Mouse (Mus musculus) ES-Bruce4 (cell line): ENCODE measurements around the gene Rnf115.
A peak's percentile ranks its signal among the peaks of the same experiment; 100 is the strongest.

Experiments used
- CTCF ChIP-seq: IDR thresholded peaks from one replicate; pipeline ENCODE4 v1.8.1; 2011; ENCODE audit warnings: low read depth, low read length
- EP300 ChIP-seq: IDR thresholded peaks from 2 replicates; pipeline ENCODE4 v1.6.1; 2011; ENCODE audit warnings: low read depth, low read length; ENCODE audit not compliant: insufficient read depth
- POLR2A ChIP-seq: IDR thresholded peaks from one replicate; pipeline ENCODE4 v1.8.1; 2011; ENCODE audit warnings: low read length; ENCODE audit not compliant: insufficient read depth

GRCm38 (mm10) chr3:96813106-96813505 lies 85.6 kb downstream of the Rnf115 start:
- TF ChIP-seq CTCF (peak; percentile 42), POLR2A (no peak), EP300 (no peak)
